Mouse (Mus musculus) heart, adult 9 months (tissue): Measurements from ENCODE around the gene Mindy1.
"Not testable (repeated sequence)": the region's sequence is repeated elsewhere in the genome, so short reads cannot be mapped to it uniquely, and the experiment has no call there.

Source experiments
- DNase-seq, 2 experiments: peaks; one replicate each; pipeline ENCODE4 v3.0.0; 2022; ENCODE audit warnings: low spot score in 2 of 2

Mindy1 gene

GRCm38 (mm10) chr3:95319701-95320625, 38.8 kb downstream of the Mindy1 start:
- no peak for DNase-seq

- DNase-seq: no peak
Measured at GRCm38 (mm10) chr3:95323429-95323828, 42.3 kb downstream of the Mindy1 start.

GRCm38 (mm10) chr3:95324454-95325144, 43.5 kb downstream of the Mindy1 start:
- DNase-seq: no peak

GRCm38 (mm10) chr3:95328803-95329404, 47.8 kb downstream of the Mindy1 start:
- DNase-seq: no peak

GRCm38 (mm10) chr3:95331528-95331927, 50.4 kb downstream of the Mindy1 start:
- no peak for DNase-seq

GRCm38 (mm10) chr3:95337345-95337744, 56.2 kb downstream of the Mindy1 start:
- no peak for DNase-seq

GRCm38 (mm10) chr3:95338251-95338650, 57.1 kb downstream of the Mindy1 start:
- DNase-seq: no peak

GRCm38 (mm10) chr3:95343356-95344000, 62.3 kb downstream of the Mindy1 start:
- DNase-seq: not testable (repeated sequence)
